Mouse (Mus musculus): ENCODE results near the gene Ctns. TPM values are rescaled to one million over a fixed set of nuclear protein-coding genes. Genes with fewer than 3 reads are reported as not detected.

Ctns gene
- polyA plus RNA-seq, 1 experiment from 2014 or later: 17.4 TPM

- ATAC-seq: no peak
- Histone ChIP-seq H3K4me3 (ENCODE audit: low read length) (no peak overlapping the region), H3K9me3 (ENCODE audit: control insufficient read depth, low read length) (peaks cover 5% of the 10 kb centered on the region), H3K27ac (ENCODE audit: low read depth, low read length) (no peak overlapping the region), H3K36me3 (ENCODE audit: control insufficient read depth, insufficient read depth, low read length) (no peaks in the 10 kb centered on the region), H3K9ac (ENCODE audit: low read depth, low read length) (no peak overlapping the region), H3K27me3 (replicated peaks; ENCODE audit: control insufficient read depth, insufficient read depth, low read length) (no peaks in the 10 kb centered on the region), H3K4me2 (ENCODE audit: low read length) (no peak overlapping the region), H3K4me1 (ENCODE audit: control insufficient read depth, insufficient read depth, low read depth, low read length) (no peaks in the 10 kb centered on the region)
- WGBS: 94% methylated on average over 6 of the region's 6 CpGs
These were observed 27.0 kb upstream of the Ctns start for GRCm38 (mm10) chr11:73225856-73226255.

DNA sequence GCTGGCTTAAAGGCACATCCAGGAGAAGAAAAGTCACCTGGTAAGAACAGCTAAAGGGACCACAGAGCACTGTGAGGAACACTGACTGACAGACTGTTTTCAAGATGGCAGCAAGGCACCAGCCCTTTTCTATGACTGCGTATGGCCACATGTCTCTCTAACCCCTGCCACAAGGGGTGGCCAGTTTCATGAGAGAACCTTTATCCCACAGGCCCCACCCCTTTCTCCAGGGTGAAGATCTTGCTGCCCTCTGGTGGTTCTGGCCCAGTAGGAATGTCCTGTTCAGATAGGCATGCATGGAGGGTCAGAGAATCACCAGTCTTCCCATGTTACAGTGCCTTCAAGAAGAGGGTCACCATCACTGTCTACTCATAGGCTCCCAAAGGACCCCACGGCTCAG is 25.1 kb upstream of the Ctns start:
- Histone ChIP-seq H3K4me3 (ENCODE audit: low read length) (no peak overlapping the region), H3K27me3 (replicated peaks; ENCODE audit: control insufficient read depth, insufficient read depth, low read length) (no peaks in the 10 kb centered on the region), H3K4me2 (ENCODE audit: low read length) (no peak overlapping the region), H3K36me3 (ENCODE audit: control insufficient read depth, insufficient read depth, low read length) (no peaks in the 10 kb centered on the region), H3K9me3 (ENCODE audit: control insufficient read depth, low read length) (peaks cover 2% of the 10 kb centered on the region), H3K27ac (ENCODE audit: low read depth, low read length) (no peak overlapping the region), H3K9ac (ENCODE audit: low read depth, low read length) (no peak overlapping the region), H3K4me1 (ENCODE audit: control insufficient read depth, insufficient read depth, low read depth, low read length) (no peaks in the 10 kb centered on the region)
- ATAC-seq: no peak
- WGBS: 74% methylated on average over 2 of the region's 2 CpGs

GRCm38 (mm10) chr11:73222846-73223245 is 24.0 kb upstream of the Ctns start:
- Histone ChIP-seq H3K9me3 (ENCODE audit: control insufficient read depth, low read length) (no peaks in the 10 kb centered on the region), H3K9ac (ENCODE audit: low read depth, low read length) (no peak overlapping the region), H3K36me3 (ENCODE audit: control insufficient read depth, insufficient read depth, low read length) (no peaks in the 10 kb centered on the region), H3K4me1 (ENCODE audit: control insufficient read depth, insufficient read depth, low read depth, low read length) (no peaks in the 10 kb centered on the region), H3K4me2 (ENCODE audit: low read length) (no peak overlapping the region), H3K27me3 (replicated peaks; ENCODE audit: control insufficient read depth, insufficient read depth, low read length) (no peaks in the 10 kb centered on the region), H3K27ac (ENCODE audit: low read depth, low read length) (no peak overlapping the region), H3K4me3 (ENCODE audit: low read length) (no peak overlapping the region)
- ATAC-seq: no peak
- 53% methylated on average over 5 of the region's 5 CpGs for WGBS

- ATAC-seq: no peak
- H3K27me3 ChIP-seq (replicated peaks; ENCODE audit: control insufficient read depth, insufficient read depth, low read length): no peaks in the 10 kb centered on the region
- 95% methylated on average over 1 of the region's 1 CpGs for WGBS
These were observed 21.8 kb upstream of the Ctns start for GRCm38 (mm10) chr11:73220651-73221050.

DNA sequence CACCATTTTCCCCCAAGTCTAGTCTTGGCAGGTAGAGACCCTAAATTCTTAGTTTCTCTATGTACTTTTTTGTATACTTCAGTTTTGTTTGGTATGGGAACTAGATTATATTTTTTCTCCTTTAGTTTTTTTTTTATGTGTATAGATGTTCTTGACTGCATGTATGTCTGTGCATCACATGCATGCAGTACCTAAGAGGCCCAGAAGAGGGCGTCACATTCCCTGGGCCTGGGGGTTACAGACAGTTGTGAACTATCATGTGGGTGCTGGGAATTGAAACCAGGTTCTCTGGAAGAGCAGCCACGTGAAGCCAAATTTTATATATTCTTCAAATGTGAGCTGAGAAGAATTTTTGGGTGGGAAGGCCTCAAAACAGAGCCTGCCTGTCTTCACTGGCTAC is 20.8 kb upstream of the Ctns start:
- 61% methylated on average over 2 of the region's 2 CpGs for WGBS
- no peak for ATAC-seq

More at GRCm38 (mm10) chr11:73220651-73221050, 21.8 kb upstream of the Ctns start:
- Histone ChIP-seq H3K4me1 (ENCODE audit: control insufficient read depth, insufficient read depth, low read depth, low read length) (no peaks in the 10 kb centered on the region), H3K27ac (ENCODE audit: low read depth, low read length) (no peak overlapping the region), H3K9me3 (ENCODE audit: control insufficient read depth, low read length) (no peaks in the 10 kb centered on the region), H3K36me3 (ENCODE audit: control insufficient read depth, insufficient read depth, low read length) (no peaks in the 10 kb centered on the region), H3K4me2 (ENCODE audit: low read length) (no peak overlapping the region), H3K9ac (ENCODE audit: low read depth, low read length) (no peak overlapping the region), H3K4me3 (ENCODE audit: low read length) (no peak overlapping the region)

GRCm38 (mm10) chr11:73213956-73214355 is 15.1 kb upstream of the Ctns start:
- H3K27me3 ChIP-seq (replicated peaks; ENCODE audit: control insufficient read depth, insufficient read depth, low read length): no peaks in the 10 kb centered on the region
- no peaks in the 10 kb centered on the region for H3K36me3 ChIP-seq (ENCODE audit: control insufficient read depth, insufficient read depth, low read length)
- H3K27ac ChIP-seq (ENCODE audit: low read depth, low read length): no peak overlapping the region
- no peak for ATAC-seq
- no peak overlapping the region for H3K4me3 ChIP-seq (ENCODE audit: low read length)
- no peak overlapping the region for H3K4me2 ChIP-seq (ENCODE audit: low read length)
- H3K9ac ChIP-seq (ENCODE audit: low read depth, low read length): no peak overlapping the region
- H3K4me1 ChIP-seq (ENCODE audit: control insufficient read depth, insufficient read depth, low read depth, low read length): no peaks in the 10 kb centered on the region
- WGBS: 69% methylated on average over 3 of the region's 3 CpGs
- no peaks in the 10 kb centered on the region for H3K9me3 ChIP-seq (ENCODE audit: control insufficient read depth, low read length)

More for the DNA sequence above, 20.8 kb upstream of the Ctns start:
- Histone ChIP-seq H3K4me1 (ENCODE audit: control insufficient read depth, insufficient read depth, low read depth, low read length) (no peaks in the 10 kb centered on the region), H3K9ac (ENCODE audit: low read depth, low read length) (no peak overlapping the region), H3K27me3 (replicated peaks; ENCODE audit: control insufficient read depth, insufficient read depth, low read length) (no peaks in the 10 kb centered on the region), H3K9me3 (ENCODE audit: control insufficient read depth, low read length) (no peaks in the 10 kb centered on the region), H3K4me3 (ENCODE audit: low read length) (no peak overlapping the region), H3K36me3 (ENCODE audit: control insufficient read depth, insufficient read depth, low read length) (no peaks in the 10 kb centered on the region), H3K4me2 (ENCODE audit: low read length) (no peak overlapping the region), H3K27ac (ENCODE audit: low read depth, low read length) (no peak overlapping the region)

DNA sequence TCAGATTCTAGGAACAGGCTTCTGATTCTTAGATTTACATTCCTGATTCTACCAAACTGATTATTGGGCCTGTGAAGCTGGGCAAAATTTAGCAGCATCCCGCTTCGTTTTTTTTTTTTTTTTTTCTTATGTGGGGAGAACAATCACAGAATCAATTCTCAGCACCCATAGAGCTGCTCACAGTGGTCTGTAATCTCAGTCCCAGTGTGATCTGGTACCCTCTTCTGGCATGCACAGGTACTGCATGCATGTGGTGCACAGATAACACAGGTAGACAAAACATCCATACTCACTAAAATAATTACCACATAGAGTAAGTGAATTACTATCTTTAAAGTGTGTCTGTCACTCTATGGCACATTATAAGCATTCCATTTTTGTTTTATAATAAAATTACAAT is 8.8 kb upstream of the Ctns start:
- H3K27ac ChIP-seq (ENCODE audit: low read depth, low read length): no peak overlapping the region
- H3K36me3 ChIP-seq (ENCODE audit: control insufficient read depth, insufficient read depth, low read length): no peaks in the 10 kb centered on the region
- no peak overlapping the region for H3K4me3 ChIP-seq (ENCODE audit: low read length)
- no peaks in the 10 kb centered on the region for H3K27me3 ChIP-seq (replicated peaks; ENCODE audit: control insufficient read depth, insufficient read depth, low read length)
- ATAC-seq: no peak
- no peaks in the 10 kb centered on the region for H3K9me3 ChIP-seq (ENCODE audit: control insufficient read depth, low read length)
- H3K9ac ChIP-seq (ENCODE audit: low read depth, low read length): no peak overlapping the region
- WGBS: 89% methylated on average over 2 of the region's 2 CpGs
- no peaks in the 10 kb centered on the region for H3K4me1 ChIP-seq (ENCODE audit: control insufficient read depth, insufficient read depth, low read depth, low read length)
- no peak overlapping the region for H3K4me2 ChIP-seq (ENCODE audit: low read length)

DNA sequence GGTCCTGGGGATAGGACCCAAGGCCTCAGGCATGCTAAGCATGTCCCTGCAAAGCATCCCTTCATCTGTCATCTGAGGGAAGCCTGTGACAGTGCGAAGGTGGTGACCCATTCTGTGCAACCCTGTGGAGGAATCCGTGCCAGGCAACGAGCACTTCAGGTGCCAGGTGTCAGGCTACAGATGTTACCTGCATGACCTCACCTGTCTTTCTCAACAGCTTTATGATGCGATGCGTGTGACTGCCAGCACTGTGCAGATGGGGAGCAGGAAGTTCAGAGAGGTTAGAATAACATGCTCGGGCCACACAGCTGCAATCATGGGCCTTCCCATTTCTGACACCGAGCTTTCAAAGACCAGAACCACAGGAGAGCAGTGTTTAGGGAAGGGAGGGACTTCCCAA is 6.4 kb upstream of the Ctns start:
- no peak overlapping the region for H3K4me3 ChIP-seq (ENCODE audit: low read length)
- H3K27ac ChIP-seq (ENCODE audit: low read depth, low read length): no peak overlapping the region
- 76% methylated on average over 7 of the region's 7 CpGs for WGBS
- H3K4me2 ChIP-seq (ENCODE audit: low read length): no peak overlapping the region
- H3K9me3 ChIP-seq (ENCODE audit: control insufficient read depth, low read length): no peaks in the 10 kb centered on the region
- H3K27me3 ChIP-seq (replicated peaks; ENCODE audit: control insufficient read depth, insufficient read depth, low read length): no peaks in the 10 kb centered on the region
- no peak for ATAC-seq
- H3K36me3 ChIP-seq (ENCODE audit: control insufficient read depth, insufficient read depth, low read length): no peaks in the 10 kb centered on the region
- no peak overlapping the region for H3K9ac ChIP-seq (ENCODE audit: low read depth, low read length)
- peaks cover under 1% of the 10 kb centered on the region; the same call in 1 of the 2 replicates for H3K4me1 ChIP-seq (ENCODE audit: control insufficient read depth, insufficient read depth, low read depth, low read length)

GRCm38 (mm10) chr11:73203895-73204294 is 5.1 kb upstream of the Ctns start:
- no peaks in the 10 kb centered on the region for H3K27me3 ChIP-seq (replicated peaks; ENCODE audit: control insufficient read depth, insufficient read depth, low read length)
- 86% methylated on average over 8 of the region's 8 CpGs for WGBS
- no peaks in the 10 kb centered on the region for H3K36me3 ChIP-seq (ENCODE audit: control insufficient read depth, insufficient read depth, low read length)
- H3K4me3 ChIP-seq (ENCODE audit: low read length): no peak overlapping the region
- H3K27ac ChIP-seq (ENCODE audit: low read depth, low read length): no peak overlapping the region
- ATAC-seq: no peak
- no peaks in the 10 kb centered on the region for H3K9me3 ChIP-seq (ENCODE audit: control insufficient read depth, low read length)
- H3K9ac ChIP-seq (ENCODE audit: low read depth, low read length): no peak overlapping the region
- no peak overlapping the region for H3K4me2 ChIP-seq (ENCODE audit: low read length)
- peaks cover 5% of the 10 kb centered on the region; the same call in 1 of the 2 replicates for H3K4me1 ChIP-seq (ENCODE audit: control insufficient read depth, insufficient read depth, low read depth, low read length)

DNA sequence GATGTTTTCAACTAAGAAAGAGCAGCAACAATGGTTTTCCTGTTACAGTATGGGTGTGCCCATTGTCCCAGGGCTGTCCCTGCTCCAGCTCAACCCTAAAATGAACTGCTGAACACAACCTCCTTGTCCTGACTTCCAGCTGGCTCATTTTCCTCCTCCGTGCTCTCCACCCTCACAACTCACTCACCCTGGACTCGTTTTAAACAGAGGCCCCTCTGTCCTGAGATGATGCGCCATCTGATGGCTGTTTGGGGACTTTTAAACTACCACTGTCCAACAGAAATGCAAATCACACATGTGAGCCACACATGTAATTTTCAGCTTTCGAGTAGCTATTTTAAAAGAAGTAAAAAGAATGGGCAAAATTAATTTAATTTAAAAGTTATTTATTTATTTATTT is 2.8 kb upstream of the Ctns start:
- H3K27me3 ChIP-seq (replicated peaks; ENCODE audit: control insufficient read depth, insufficient read depth, low read length): no peaks in the 10 kb centered on the region
- H3K9me3 ChIP-seq (ENCODE audit: control insufficient read depth, low read length): no peaks in the 10 kb centered on the region
- 38% methylated on average over 4 of the region's 4 CpGs for WGBS
- no peak overlapping the region for H3K27ac ChIP-seq (ENCODE audit: low read depth, low read length)
- H3K36me3 ChIP-seq (ENCODE audit: control insufficient read depth, insufficient read depth, low read length): no peaks in the 10 kb centered on the region
- no peak overlapping the region for H3K4me3 ChIP-seq (ENCODE audit: low read length)
- no peak for ATAC-seq
- no peak overlapping the region for H3K9ac ChIP-seq (ENCODE audit: low read depth, low read length)
- H3K4me1 ChIP-seq (ENCODE audit: control insufficient read depth, insufficient read depth, low read depth, low read length): peaks cover 13% of the 10 kb centered on the region
- no peak overlapping the region for H3K4me2 ChIP-seq (ENCODE audit: low read length)
